Mouse (Mus musculus) ES-Bruce4 (cell line): ENCODE data around the gene Amotl2. TPM values are rescaled to one million over a fixed set of nuclear protein-coding genes. Genes with fewer than 3 reads are reported as not detected.
A peak's percentile ranks its signal among the peaks of the same experiment; 100 is the strongest.

ENCODE experiments used
- H3K27ac ChIP-seq: 2 replicates; pipeline ENCODE4 v1.5.1; 2012; ENCODE audit warnings: low read length, inconsistent platforms; ENCODE audit not compliant: insufficient read depth
- H3K27me3 ChIP-seq: 2 replicates; pipeline ENCODE4 v1.6.1; 2012; ENCODE audit warnings: mild to moderate bottlenecking, low read length, inconsistent platforms; ENCODE audit not compliant: control insufficient read depth, poor library complexity, insufficient read depth, severe bottlenecking
- H3K36me3 ChIP-seq: 2 replicates; pipeline ENCODE4 v1.6.1; 2012; ENCODE audit warnings: inconsistent platforms, mild to moderate bottlenecking, low read length, moderate library complexity; ENCODE audit not compliant: control insufficient read depth, poor library complexity, insufficient read depth, severe bottlenecking
- H3K4me1 ChIP-seq: one replicate; pipeline ENCODE4 v1.8.1; 2011; ENCODE audit warnings: low read length; ENCODE audit not compliant: control insufficient read depth, insufficient read depth
- H3K4me3 ChIP-seq: 2 replicates; pipeline ENCODE4 v1.5.1; 2011; ENCODE audit warnings: low read depth, mild to moderate bottlenecking, low read length
- H3K9ac ChIP-seq: 2 replicates; pipeline ENCODE4 v1.6.1; 2012; ENCODE audit warnings: low read depth, mild to moderate bottlenecking, inconsistent platforms; ENCODE audit not compliant: poor library complexity, severe bottlenecking
- H3K9me3 ChIP-seq: replicated peaks from 2 replicates; pipeline ENCODE4 v1.6.1; 2012; ENCODE audit warnings: mild to moderate bottlenecking, low read length, inconsistent platforms; ENCODE audit not compliant: control insufficient read depth, poor library complexity, insufficient read depth, severe bottlenecking
- CTCF ChIP-seq: IDR thresholded peaks from one replicate; pipeline ENCODE4 v1.8.1; 2011; ENCODE audit warnings: low read depth, low read length
- EP300 ChIP-seq: IDR thresholded peaks from 2 replicates; pipeline ENCODE4 v1.6.1; 2011; ENCODE audit warnings: low read depth, low read length; ENCODE audit not compliant: insufficient read depth
- POLR2A ChIP-seq: IDR thresholded peaks from one replicate; pipeline ENCODE4 v1.8.1; 2011; ENCODE audit warnings: low read length; ENCODE audit not compliant: insufficient read depth
- polyA plus RNA-seq: library from polyadenylated mRNA; stranded (reverse); fragments of >200 nt; gene quantifications from 2 replicates; pipeline ENCODE4 v1.2.4, GENCODE M21; 2011; ENCODE audit warnings: low read depth; ENCODE audit not compliant: missing spikeins, insufficient read depth, insufficient read length

Gene Amotl2
- polyA plus RNA-seq, 1 experiment = 227 TPM

DNA sequence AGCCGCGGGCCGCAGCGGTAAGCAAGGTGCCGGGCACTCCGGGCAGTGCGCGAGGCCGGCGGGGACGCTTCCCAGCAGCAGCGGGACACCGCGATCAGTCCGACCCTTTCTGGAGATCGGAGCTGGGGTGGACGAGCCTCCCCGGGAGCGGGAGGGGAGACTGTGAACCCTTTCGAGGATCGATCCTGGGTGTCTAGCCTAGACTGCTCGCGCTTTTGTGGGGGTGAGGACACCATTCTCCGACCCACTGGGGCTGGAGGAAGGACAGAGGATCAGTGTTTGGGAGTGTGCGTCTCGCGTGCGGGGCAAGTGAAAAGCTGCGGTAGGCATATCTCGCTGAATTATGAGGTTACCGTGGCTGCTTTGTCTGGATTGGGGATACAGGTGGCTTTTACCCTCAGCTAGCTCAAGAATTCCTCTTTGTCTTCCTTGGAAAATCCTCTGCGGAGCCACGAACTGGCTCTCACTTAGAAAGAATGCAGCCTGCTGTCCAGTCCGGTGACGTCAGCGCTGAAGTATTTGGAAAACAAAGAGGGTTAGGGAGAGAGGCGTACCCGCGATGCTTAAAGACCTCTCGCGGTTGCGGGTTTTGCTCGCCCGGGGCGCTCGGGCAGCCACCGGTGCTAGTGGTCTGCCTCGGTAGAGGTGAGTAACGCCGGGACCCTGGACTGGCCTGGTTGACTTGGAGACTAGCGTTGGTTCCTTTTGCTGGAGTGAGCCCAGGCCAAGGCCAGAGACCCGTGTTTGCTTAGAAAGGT lies 1.6 kb downstream of the Amotl2 start:
- Histone ChIP-seq H3K27ac (peak overlapping the region; percentile 83), H3K9me3 (no peaks in the 10 kb centered on the region), H3K9ac (peak overlapping the region; percentile 74), H3K27me3 (no peaks in the 10 kb centered on the region), H3K4me3 (peak overlapping the region; percentile 78), H3K36me3 (peaks cover 29% of the 10 kb centered on the region), H3K4me1 (peaks cover 19% of the 10 kb centered on the region)
- TF ChIP-seq POLR2A (peak; percentile 59), EP300 (peak; percentile 85), CTCF (no peak)

DNA sequence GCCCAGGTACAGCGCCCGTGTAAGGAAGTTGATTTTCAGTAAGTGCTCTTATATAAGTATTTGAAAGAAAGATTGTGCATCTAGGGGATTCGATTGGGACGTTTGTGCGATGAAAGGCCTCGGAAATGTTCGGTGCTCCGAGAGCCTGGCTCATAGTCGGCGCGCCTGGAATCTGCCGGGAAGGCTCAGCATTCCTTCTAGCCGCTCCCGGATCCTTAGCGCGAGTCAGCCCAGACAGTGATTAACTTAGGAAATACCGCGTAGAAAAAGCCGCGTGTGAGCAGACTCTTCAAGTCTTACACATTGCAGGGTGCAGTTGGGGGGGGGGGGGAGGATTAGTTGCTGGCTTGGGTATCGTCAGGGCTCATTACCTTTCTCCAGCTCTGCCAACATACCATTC lies 2.2 kb downstream of the Amotl2 start:
- H3K4me3 ChIP-seq = peak overlapping the region; percentile 78
- peak overlapping the region; percentile 74 for H3K9ac ChIP-seq
- H3K27ac ChIP-seq = peak overlapping the region; percentile 76
- H3K4me1 ChIP-seq = peaks cover 22% of the 10 kb centered on the region
- no peaks in the 10 kb centered on the region for H3K9me3 ChIP-seq
- no peaks in the 10 kb centered on the region for H3K27me3 ChIP-seq
- H3K36me3 ChIP-seq = peaks cover 34% of the 10 kb centered on the region
- no peak for TF ChIP-seq CTCF
- TF ChIP-seq EP300 = no peak
- no peak for TF ChIP-seq POLR2A

DNA sequence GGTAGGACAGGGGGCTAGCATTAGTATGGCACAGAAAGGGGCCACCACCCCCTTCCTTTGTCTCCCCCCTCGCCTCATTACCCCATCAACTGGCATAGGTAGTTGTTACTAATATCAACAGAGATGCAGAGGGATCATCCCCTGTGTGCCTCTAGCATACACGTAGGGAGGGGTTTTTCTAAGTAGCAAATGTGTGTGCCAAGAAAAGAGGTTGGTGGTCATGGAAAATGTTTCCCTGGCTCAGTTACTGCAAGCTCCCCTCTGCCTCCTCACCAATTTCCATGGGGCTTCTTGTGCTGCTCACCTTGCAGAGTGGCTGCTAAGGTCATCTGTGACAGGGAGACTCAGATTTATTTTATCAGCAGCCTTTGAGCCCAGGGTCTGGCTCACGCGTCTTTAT lies 2.6 kb downstream of the Amotl2 start:
- Histone ChIP-seq H3K4me3 (peak overlapping the region; percentile 78), H3K4me1 (peaks cover 26% of the 10 kb centered on the region), H3K9me3 (no peaks in the 10 kb centered on the region), H3K36me3 (peaks cover 38% of the 10 kb centered on the region), H3K27ac (0 out of 2 replicates have a peak overlapping the region, but pooled peaks have one; percentile 76), H3K9ac (peak overlapping the region; percentile 74), H3K27me3 (no peaks in the 10 kb centered on the region)
- TF ChIP-seq CTCF (no peak), POLR2A (no peak), EP300 (no peak)

DNA sequence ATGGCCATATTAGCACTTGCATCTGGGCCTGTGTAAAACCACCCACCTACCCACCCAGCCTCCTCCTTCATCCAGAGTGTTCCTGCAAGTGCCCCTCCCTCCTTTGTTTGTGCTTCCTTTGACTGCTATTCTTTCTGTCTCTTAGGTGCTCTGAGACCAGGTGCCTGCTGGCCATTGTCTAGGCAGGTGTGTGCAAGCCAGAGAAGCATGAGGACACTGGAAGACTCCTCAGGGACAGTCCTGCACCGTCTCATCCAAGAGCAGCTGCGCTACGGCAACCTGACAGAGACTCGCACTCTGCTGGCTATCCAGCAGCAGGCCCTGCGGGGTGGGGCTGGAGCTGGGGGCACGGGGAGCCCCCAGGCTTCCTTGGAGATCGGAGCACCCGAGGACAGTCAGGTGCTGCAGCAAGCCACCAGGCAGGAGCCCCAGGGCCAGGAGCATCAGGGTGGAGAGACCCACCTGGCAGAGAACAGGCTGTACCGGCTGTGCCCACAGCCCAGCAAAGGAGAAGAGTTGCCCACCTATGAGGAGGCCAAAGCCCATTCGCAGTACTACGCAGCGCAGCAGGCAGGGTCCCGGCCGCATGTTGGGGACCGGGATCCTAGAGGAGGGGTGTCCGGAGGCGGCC lies 3.6 kb downstream of the Amotl2 start:
- Histone ChIP-seq H3K36me3 (peaks cover 48% of the 10 kb centered on the region), H3K9ac (peak overlapping the region; percentile 74)
- TF ChIP-seq CTCF (no peak), EP300 (peak; percentile 92)

DNA sequence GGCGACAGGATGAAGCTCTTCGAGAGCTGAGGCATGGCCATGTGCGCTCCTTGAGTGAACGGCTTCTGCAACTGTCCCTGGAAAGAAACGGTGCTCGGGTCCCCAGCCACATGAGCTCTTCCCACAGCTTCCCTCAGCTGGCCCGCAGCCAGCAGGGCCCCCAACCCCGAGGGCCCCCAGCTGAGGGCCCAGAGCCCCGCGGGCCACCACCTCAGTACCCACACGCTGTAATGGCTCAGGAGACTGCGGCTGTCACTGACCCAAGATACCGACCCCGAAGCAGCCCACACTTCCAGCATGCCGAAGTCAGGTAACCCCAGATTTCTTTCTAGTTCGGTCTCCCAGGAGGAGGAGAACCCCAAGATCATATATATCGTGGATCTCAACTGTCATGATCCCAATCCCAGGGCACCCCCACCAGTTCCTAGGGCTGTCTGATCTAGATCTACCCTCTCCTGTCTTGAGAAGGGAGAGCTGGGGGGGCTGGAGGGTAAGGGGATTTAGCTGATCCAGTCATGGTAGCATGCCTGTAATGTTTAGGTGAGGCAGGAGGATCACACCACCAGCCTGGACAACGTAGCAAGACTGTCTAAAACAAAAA lies 4.2 kb downstream of the Amotl2 start:
- Histone ChIP-seq H3K27me3 (no peaks in the 10 kb centered on the region), H3K9me3 (no peaks in the 10 kb centered on the region), H3K27ac (no peak overlapping the region), H3K9ac (peak overlapping the region; percentile 45), H3K36me3 (peaks cover 53% of the 10 kb centered on the region), H3K4me3 (peak overlapping the region; percentile 31), H3K4me1 (peaks cover 24% of the 10 kb centered on the region)
- TF ChIP-seq POLR2A (no peak), CTCF (no peak), EP300 (no peak)

More for the DNA sequence above, 3.6 kb downstream of the Amotl2 start:
- Histone ChIP-seq H3K4me1 (peaks cover 26% of the 10 kb centered on the region), H3K27ac (no peak overlapping the region), H3K4me3 (peak overlapping the region; percentile 31), H3K27me3 (no peaks in the 10 kb centered on the region), H3K9me3 (no peaks in the 10 kb centered on the region)
